Mouse (Mus musculus) CH12.LX (cell line): ENCODE results near the gene Gtf2f1. TPM values are rescaled to one million over a fixed set of nuclear protein-coding genes. Genes with fewer than 3 reads are reported as not detected.

Experiments used
- DNase-seq: peaks from one replicate; pipeline ENCODE4 v3.0.0-alpha.2; 2013; ENCODE audit errors: extremely low read depth
- H3K27ac ChIP-seq: 2 replicates; pipeline ENCODE4 v1.5.1; 2012; ENCODE audit warnings: low read depth, mild to moderate bottlenecking, control low read depth, moderate library complexity; ENCODE audit not compliant: insufficient read depth
- H3K27me3 ChIP-seq: replicated peaks from 2 replicates; pipeline ENCODE3; 2012; ENCODE audit warnings: inconsistent platforms
- H3K36me3 ChIP-seq, 2 experiments: replicated peaks in 1 of 2; 2 replicates each; pipeline versions ENCODE3 to v1.6.1; 2012; ENCODE audit warnings: inconsistent platforms in 1 of 2, low read length in 1 of 2, mild to moderate bottlenecking in 1 of 2, mixed read lengths in 1 of 2, moderate library complexity in 1 of 2; ENCODE audit not compliant: control insufficient read depth in 1 of 2, insufficient read depth in 1 of 2
- H3K4me1 ChIP-seq, 2 experiments: 2 replicates each; pipeline ENCODE4 v1.6.1; 2012; ENCODE audit warnings: inconsistent platforms in 1 of 2, moderate library complexity in 1 of 2; ENCODE audit not compliant: insufficient read depth in 2 of 2, control insufficient read depth in 1 of 2
- H3K4me2 ChIP-seq: 2 replicates; pipeline ENCODE4 v1.6.1; 2012; ENCODE audit warnings: low read depth, mild to moderate bottlenecking, control low read depth; ENCODE audit not compliant: poor library complexity, insufficient read depth, severe bottlenecking
- H3K4me3 ChIP-seq, 3 experiments: fragments of 150-350 bp in 1 of 3; sonication (generic) in 1 of 3; replicated peaks in 1 of 3; 2 replicates each; pipeline versions ENCODE3 to v1.5.1; 2011 to 2012; ENCODE audit warnings: low read depth in 2 of 3, low read length in 2 of 3, mild to moderate bottlenecking in 2 of 3, moderate library complexity in 2 of 3, control low read depth in 1 of 3, improper control_type of control experiment in 1 of 3, inconsistent platforms in 1 of 3, mixed read lengths in 1 of 3; ENCODE audit not compliant: poor library complexity in 1 of 3
- H3K79me2 ChIP-seq: replicated peaks from 2 replicates; pipeline ENCODE4 v1.6.1; 2012; ENCODE audit warnings: mild to moderate bottlenecking, moderate library complexity; ENCODE audit not compliant: control insufficient read depth, poor library complexity, insufficient read depth, severe bottlenecking; ENCODE audit errors: extremely low read depth
- H3K9ac ChIP-seq: 2 replicates; pipeline ENCODE4 v1.6.1; 2012; ENCODE audit warnings: low read depth, mild to moderate bottlenecking, control low read depth, moderate library complexity; ENCODE audit not compliant: insufficient read depth
- H3K9me3 ChIP-seq: replicated peaks from 2 replicates; pipeline ENCODE3; 2012; ENCODE audit warnings: low read length, inconsistent platforms, mixed read lengths
- BHLHE40 ChIP-seq: IDR thresholded peaks from 2 replicates; pipeline ENCODE4 v1.6.1; 2011; ENCODE audit warnings: mild to moderate bottlenecking, low read depth, low read length, improper control_type of control experiment
- CHD2 ChIP-seq: IDR thresholded peaks from 2 replicates; pipeline ENCODE4 v1.6.1; 2011; ENCODE audit warnings: low read length, improper control_type of control experiment
- CTCF ChIP-seq, 2 experiments: IDR thresholded peaks in 1 of 2; conservative IDR thresholded peaks in 1 of 2; 2 replicates each; pipeline ENCODE4 v1.5.1; 2011 to 2012; ENCODE audit warnings: low read depth in 2 of 2, low read length in 2 of 2, improper control_type of control experiment in 1 of 2, inconsistent platforms in 1 of 2, mild to moderate bottlenecking in 1 of 2, moderate library complexity in 1 of 2
- E2F4 ChIP-seq: IDR thresholded peaks from 2 replicates; pipeline ENCODE4 v1.6.1; 2011; ENCODE audit warnings: low read depth, low read length, improper control_type of control experiment; ENCODE audit not compliant: insufficient replicate concordance
- ELF1 ChIP-seq: IDR thresholded peaks from 2 replicates; pipeline ENCODE4 v1.6.1; 2014; ENCODE audit warnings: low read depth, mild to moderate bottlenecking, inconsistent platforms, low read length, improper control_type of control experiment
- HCFC1 ChIP-seq: IDR thresholded peaks from 2 replicates; pipeline ENCODE4 v1.6.1; 2012; ENCODE audit warnings: low read depth, mild to moderate bottlenecking, inconsistent platforms, low read length, improper control_type of control experiment
- JUN ChIP-seq: IDR thresholded peaks from 2 replicates; pipeline ENCODE4 v1.6.1; 2011; ENCODE audit warnings: low read depth, mild to moderate bottlenecking, low read length, improper control_type of control experiment, moderate library complexity; ENCODE audit not compliant: insufficient read depth
- MAFK ChIP-seq: IDR thresholded peaks from 2 replicates; pipeline ENCODE4 v1.6.1; 2011; ENCODE audit warnings: low read length, improper control_type of control experiment; ENCODE audit not compliant: insufficient replicate concordance
- MAX ChIP-seq: IDR thresholded peaks from 2 replicates; pipeline ENCODE4 v1.6.1; 2011; ENCODE audit warnings: low read length, improper control_type of control experiment
- MXI1 ChIP-seq: IDR thresholded peaks from 2 replicates; pipeline ENCODE4 v1.6.1; 2011; ENCODE audit warnings: mild to moderate bottlenecking, low read depth, low read length, improper control_type of control experiment
- MYC ChIP-seq: IDR thresholded peaks from 2 replicates; pipeline ENCODE4 v1.6.1; 2011; ENCODE audit warnings: low read depth, mild to moderate bottlenecking, improper control_type of control experiment, low read length
- NELFE ChIP-seq: IDR thresholded peaks from 2 replicates; pipeline ENCODE4 v1.6.1; 2011; ENCODE audit warnings: low read depth, low read length, improper control_type of control experiment
- PAX5 ChIP-seq: IDR thresholded peaks from 2 replicates; pipeline ENCODE4 v1.6.1; 2012; ENCODE audit warnings: low read length, inconsistent platforms, mixed read lengths
- POLR2A ChIP-seq: IDR thresholded peaks from 2 replicates; pipeline ENCODE4 v1.6.1; 2011; ENCODE audit warnings: low read depth, mild to moderate bottlenecking, improper control_type of control experiment, low read length
- RAD21 ChIP-seq: IDR thresholded peaks from 2 replicates; pipeline ENCODE4 v1.6.1; 2011; ENCODE audit warnings: low read depth, mild to moderate bottlenecking, low read length, improper control_type of control experiment, moderate library complexity
- TBP ChIP-seq: conservative IDR thresholded peaks from 2 replicates; pipeline ENCODE4 v1.6.1; 2011; ENCODE audit warnings: low read depth, low read length, improper control_type of control experiment
- USF1 ChIP-seq: IDR thresholded peaks from 2 replicates; pipeline ENCODE4 v1.6.1; 2014; ENCODE audit warnings: low read depth, mild to moderate bottlenecking, inconsistent platforms, low read length, improper control_type of control experiment
- ZC3H11A ChIP-seq: IDR thresholded peaks from 2 replicates; pipeline ENCODE4 v1.6.1; 2012; ENCODE audit warnings: low read depth, mild to moderate bottlenecking, inconsistent platforms, low read length, improper control_type of control experiment
- ZNF384 ChIP-seq: IDR thresholded peaks from 2 replicates; pipeline ENCODE4 v1.6.1; 2012; ENCODE audit warnings: low read depth, low read length, improper control_type of control experiment, inconsistent platforms
- dilution Hi-C: fragments of 300-500 bp; cut with MboI; formaldehyde crosslinking; loops from 2 replicates; pipeline ENCODE4 v1.14.3; 2020; ENCODE audit warnings: low sequenced_read_pairs; ENCODE audit not compliant: extremely low pct_unique_long_range_greater_than_20kb, extremely low pct_ligation_motif_present
- in situ Hi-C: fragments of 300-500 bp; cut with MboI; formaldehyde crosslinking; loops from 3 replicates; pipeline ENCODE4 v1.14.3; 2019; ENCODE audit warnings: low sequenced_read_pairs, low pct_ligation_motif_present, low pct_unique_long_range_greater_than_20kb, mixed read lengths
- polyA plus RNA-seq: library from polyadenylated mRNA; unstranded; fragments of >175 nt; gene quantifications from 2 replicates; pipeline ENCODE4 v1.2.1, GENCODE M21; 2012; ENCODE audit warnings: low read depth; ENCODE audit not compliant: insufficient read length
- total RNA-seq, 2 experiments: library from RNA; depleted of rRNA; stranded (reverse); fragments of 300-350 nt in 1 of 2; fragments of >200 nt in 1 of 2; gene quantifications; 2 replicates each; pipeline ENCODE4 v1.2.3; 2012 to 2014

The Gtf2f1 gene
- total and polyA plus RNA-seq, 3 experiments: 50.5 to 109 (median 80.4) TPM

GRCm38 (mm10) chr17:57029691-57030090 lies 18.6 kb upstream of the Gtf2f1 start:
- DNase-seq: peak; percentile 62
- peaks cover 40 to 46% of the 10 kb centered on the region in 2 experiments for H3K36me3 ChIP-seq
- peaks cover 47% of the 10 kb centered on the region for H3K79me2 ChIP-seq
- H3K4me3 ChIP-seq: peak overlapping the region; percentile 82 to 95 (median 83)
- H3K9me3 ChIP-seq: no peaks in the 10 kb centered on the region
- H3K9ac ChIP-seq: peak overlapping the region; percentile 100
- peaks cover 7 to 27% of the 10 kb centered on the region in 2 experiments; a peak in 3 of 4 replicates for H3K4me1 ChIP-seq
- H3K4me2 ChIP-seq: peak overlapping the region; percentile 99
- in situ Hi-C loops: no loop called here
- H3K27ac ChIP-seq: no peak overlapping the region
- TF ChIP-seq MXI1 (no peak; the same call in 1 of the 2 replicates), MAX (no peak), RAD21 (no peak), POLR2A (0 out of 2 replicates have a peak, but pooled peaks have one; percentile 25), TBP (0 out of 2 replicates have a peak, but pooled peaks have one; percentile 18), CHD2 (no peak)
- dilution Hi-C loops: no loop called here
- H3K27me3 ChIP-seq: no peaks in the 10 kb centered on the region

GRCm38 (mm10) chr17:57027471-57027870 lies 16.4 kb upstream of the Gtf2f1 start:
- no peak overlapping the region for H3K27ac ChIP-seq

GRCm38 (mm10) chr17:57020960-57021359 lies 9.9 kb upstream of the Gtf2f1 start:
- H3K27ac ChIP-seq: no peak overlapping the region
- dilution Hi-C loops: no loop called here

More at GRCm38 (mm10) chr17:57027471-57027870, 16.4 kb upstream of the Gtf2f1 start:
- TF ChIP-seq RAD21 (no peak), E2F4 (no peak), MYC (no peak), HCFC1 (no peak), MAFK (no peak), NELFE (no peak)
- Histone ChIP-seq H3K9ac (no peak overlapping the region), H3K9me3 (no peaks in the 10 kb centered on the region), H3K4me2 (no peak overlapping the region), H3K36me3 (peaks cover 62 to 68% of the 10 kb centered on the region in 2 experiments), H3K4me3 (no peak overlapping the region), H3K79me2 (peaks cover 47% of the 10 kb centered on the region), H3K27me3 (no peaks in the 10 kb centered on the region), H3K4me1 (peaks cover 5 to 25% of the 10 kb centered on the region in 2 experiments; a peak in 2 of 4 replicates)
- DNase-seq: no peak
- in situ Hi-C loops: no loop called here
- dilution Hi-C loops: no loop called here

More at GRCm38 (mm10) chr17:57020960-57021359, 9.9 kb upstream of the Gtf2f1 start:
- peaks cover 0 to 10% of the 10 kb centered on the region in 2 experiments; a peak in 2 of 4 replicates for H3K4me1 ChIP-seq
- TF ChIP-seq USF1 (no peak), TBP (no peak), CHD2 (no peak), MYC (no peak), BHLHE40 (no peak), HCFC1 (no peak), ZC3H11A (no peak), ELF1 (no peak), MAFK (no peak), ZNF384 (no peak), PAX5 (no peak), E2F4 (no peak), CTCF (conservative IDR thresholded peaks at IDR 0.05 in 1 of 2, IDR thresholded peaks at IDR 0.05 in 1 of 2; ENCODE audit: low read depth in 2 of 2, low read length in 2 of 2) (no peak), JUN (no peak)
- no peaks in the 10 kb centered on the region for H3K9me3 ChIP-seq
- in situ Hi-C loops: no loop called here
- DNase-seq: no peak
- no peaks in the 10 kb centered on the region for H3K79me2 ChIP-seq
- H3K36me3 ChIP-seq: peaks cover 57 to 68% of the 10 kb centered on the region in 2 experiments
- no peak overlapping the region for H3K4me3 ChIP-seq
- H3K4me2 ChIP-seq: no peak overlapping the region
- H3K9ac ChIP-seq: no peak overlapping the region
- H3K27me3 ChIP-seq: no peaks in the 10 kb centered on the region
